Mouse (Mus musculus) megakaryocyte, embryonic 14.5 days (primary cell): Measurements from ENCODE around the gene Cish.

Experiments used
- FLI1 ChIP-seq: IDR thresholded peaks from 2 replicates; pipeline ENCODE4 v1.6.1; 2012; ENCODE audit warnings: low read length, inconsistent platforms, mixed read lengths
- GATA1 ChIP-seq: IDR thresholded peaks from 3 replicates; pipeline ENCODE4 v1.6.1; 2012; ENCODE audit warnings: mixed read lengths, low read length, inconsistent platforms, borderline replicate concordance

DNA sequence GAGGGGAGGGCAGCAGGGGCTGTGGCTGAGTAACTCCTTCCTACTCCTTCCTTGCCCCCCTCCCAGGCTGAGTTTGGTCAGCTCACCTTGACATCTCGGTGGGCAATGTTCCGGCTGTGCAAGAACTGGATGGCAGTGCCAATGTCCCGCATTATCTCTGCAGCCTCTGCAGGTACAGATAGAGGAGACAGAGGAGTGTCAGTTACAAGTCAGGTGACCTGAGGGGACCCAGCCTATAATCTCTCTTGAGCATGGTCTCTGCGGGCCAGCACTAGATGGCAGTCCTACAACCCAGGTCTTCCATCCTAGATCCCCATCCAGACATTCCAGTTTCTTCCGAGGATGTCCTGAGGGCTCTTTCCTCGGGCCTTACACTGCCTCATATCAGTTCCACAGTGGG is 34.0 kb upstream of the Cish start:
- TF ChIP-seq GATA1, result no peak
- TF ChIP-seq FLI1, result no peak
